Mouse (Mus musculus) kidney, adult 2 months (tissue): ENCODE measurements around the gene Ube2m.

Experiments
- CTCF ChIP-seq: fragments of 200-500 bp; conservative IDR thresholded peaks from 2 replicates; pipeline ENCODE4 v1.5.1; 2011; ENCODE audit warnings: low read depth, mild to moderate bottlenecking, control low read depth, low read length, moderate library complexity, mixed read lengths; ENCODE audit not compliant: insufficient read depth, insufficient read length
- POLR2A ChIP-seq: fragments of 200-500 bp; IDR thresholded peaks from one replicate; pipeline ENCODE4 v1.6.1; 2011; ENCODE audit warnings: low read depth, low read length, control low read depth

- no peak for TF ChIP-seq CTCF
- TF ChIP-seq POLR2A = no peak
Observed at GRCm38 (mm10) chr7:12993148-12993547, 44.9 kb downstream of the Ube2m start.
